Mouse (Mus musculus): ENCODE data around the gene Trcg1. TPM values are rescaled to one million over a fixed set of nuclear protein-coding genes. Genes with fewer than 3 reads are reported as not detected.

The Trcg1 gene
- polyA plus RNA-seq, 1 experiment from 2014 or later: not detected

DNA sequence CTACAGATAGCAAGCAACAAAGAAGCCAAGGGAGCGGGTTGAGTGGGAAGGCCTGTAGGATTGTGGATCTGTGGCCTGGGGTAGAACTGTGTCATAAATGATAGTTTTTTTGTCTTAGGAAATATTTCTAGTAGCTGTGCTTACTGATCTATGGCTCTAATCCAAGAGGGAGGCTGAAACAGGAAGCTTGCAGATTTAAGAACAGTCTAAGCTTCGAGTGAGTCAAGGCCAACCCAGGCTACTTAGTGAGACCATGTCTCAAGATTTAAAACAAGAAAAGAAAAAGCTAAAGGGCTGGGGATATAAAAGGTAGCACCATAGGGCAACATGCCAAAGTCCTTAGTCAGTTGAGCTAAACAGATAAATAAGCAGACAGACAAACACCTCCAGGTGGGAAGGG is 1.9 kb downstream of the Trcg1 start:
- H3K9ac ChIP-seq (replicated peaks): no peak overlapping the region
- 93% methylated on average over 2 of the region's 2 CpGs for WGBS

DNA sequence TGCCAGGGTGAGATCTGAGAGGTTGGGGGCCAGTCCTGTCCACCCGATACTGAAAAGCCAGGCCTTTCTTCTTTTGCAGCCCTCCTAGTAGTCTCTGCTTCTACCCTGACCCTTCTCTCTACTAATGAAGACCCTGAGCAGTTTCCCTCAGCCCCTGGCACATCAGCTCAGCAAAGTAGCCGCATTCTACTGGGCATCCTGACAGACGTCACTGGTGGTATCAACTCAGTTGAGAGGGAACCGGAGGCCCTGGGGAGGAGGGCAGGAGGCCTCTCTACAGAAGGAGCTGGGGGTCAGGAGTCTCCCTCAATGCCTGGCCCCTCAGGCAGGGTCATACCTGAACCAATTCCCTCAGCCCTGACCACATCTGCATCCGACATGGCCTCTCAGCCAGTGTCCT is 4.8 kb downstream of the Trcg1 start:
- Histone ChIP-seq H3K4me2 (replicated peaks) (no peak overlapping the region), H3K27ac (no peak overlapping the region), H3K36me3 (no peaks in the 10 kb centered on the region), H3K9me3 (no peaks in the 10 kb centered on the region), H3K27me3 (no peaks in the 10 kb centered on the region), H3K9ac (replicated peaks) (no peak overlapping the region), H3K4me1 (replicated peaks) (peaks cover 10% of the 10 kb centered on the region), H3K4me3 (replicated peaks) (no peak overlapping the region)
- ATAC-seq: no peak
- 87% methylated on average over 5 of the region's 5 CpGs for WGBS

More for the DNA sequence above, 1.9 kb downstream of the Trcg1 start:
- H3K36me3 ChIP-seq: no peaks in the 10 kb centered on the region
- no peaks in the 10 kb centered on the region for H3K4me1 ChIP-seq (replicated peaks)
- no peaks in the 10 kb centered on the region for H3K27me3 ChIP-seq
- no peak overlapping the region for H3K4me2 ChIP-seq (replicated peaks)
- H3K27ac ChIP-seq: no peak overlapping the region
- H3K9me3 ChIP-seq: no peaks in the 10 kb centered on the region
- H3K4me3 ChIP-seq (replicated peaks): no peak overlapping the region
- ATAC-seq: no peak

DNA sequence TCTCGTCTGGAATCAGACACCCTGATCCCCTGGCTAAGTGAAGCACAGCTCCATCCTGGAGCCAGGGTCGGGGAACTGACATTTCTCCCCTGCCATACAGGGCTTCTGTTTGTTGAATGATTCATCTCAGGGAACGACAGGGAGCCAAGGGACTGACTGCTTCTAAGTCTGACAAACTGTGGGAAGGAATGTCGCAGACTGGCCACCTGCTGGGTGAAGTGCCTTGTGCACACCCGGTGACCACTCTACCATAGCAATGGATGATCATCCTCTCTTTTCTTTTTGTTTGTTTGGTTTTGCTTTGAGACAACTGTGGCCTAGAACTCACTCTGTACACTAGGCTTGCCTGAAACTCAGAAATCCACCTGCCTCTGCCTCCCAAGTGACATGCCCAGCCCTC is 6.6 kb downstream of the Trcg1 start:
- Histone ChIP-seq H3K9ac (replicated peaks) (no peak overlapping the region), H3K27me3 (no peaks in the 10 kb centered on the region), H3K36me3 (no peaks in the 10 kb centered on the region), H3K9me3 (no peaks in the 10 kb centered on the region), H3K4me2 (replicated peaks) (no peak overlapping the region), H3K4me1 (replicated peaks) (peaks cover 10% of the 10 kb centered on the region), H3K4me3 (replicated peaks) (no peak overlapping the region), H3K27ac (no peak overlapping the region)
- WGBS: 37% methylated on average over 5 of the region's 5 CpGs
- ATAC-seq: no peak

DNA sequence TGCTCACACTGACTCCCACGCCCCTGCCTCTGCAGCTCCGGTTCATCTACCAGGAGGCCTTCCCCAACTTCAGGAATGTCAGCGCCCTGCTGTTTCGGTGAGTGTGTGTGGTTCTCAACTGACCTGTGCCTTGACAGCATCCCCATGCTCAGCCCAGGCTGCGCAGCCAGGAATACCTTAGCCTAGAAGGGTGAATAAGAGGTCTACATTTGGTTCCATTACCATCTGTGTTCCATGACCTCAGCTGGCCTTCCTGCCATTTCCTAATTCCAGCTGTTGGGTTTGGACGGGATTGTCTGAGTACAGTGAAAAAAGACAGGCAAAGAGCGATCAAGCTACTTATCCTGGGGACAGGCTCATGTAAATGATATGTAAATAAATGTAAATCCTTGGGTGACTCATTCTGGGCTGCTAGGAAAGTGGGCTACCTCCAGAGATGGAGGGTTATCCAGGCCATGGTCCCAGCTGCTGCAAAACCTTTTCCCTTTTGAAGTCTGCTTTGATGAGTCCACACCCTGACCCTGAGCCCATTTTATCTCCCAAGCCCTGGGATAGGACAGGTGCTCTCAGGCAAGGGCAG is 7.8 kb downstream of the Trcg1 start:
- peak; percentile 55 for ATAC-seq
- H3K9me3 ChIP-seq: no peaks in the 10 kb centered on the region
- H3K4me1 ChIP-seq (replicated peaks): peaks cover 10% of the 10 kb centered on the region
- no peak overlapping the region for H3K9ac ChIP-seq (replicated peaks)
- H3K27me3 ChIP-seq: no peaks in the 10 kb centered on the region
- H3K36me3 ChIP-seq: no peaks in the 10 kb centered on the region
- no peak overlapping the region; the same call in 1 of the 2 replicates for H3K27ac ChIP-seq
- no peak overlapping the region for H3K4me2 ChIP-seq (replicated peaks)
- H3K4me3 ChIP-seq (replicated peaks): no peak overlapping the region
- WGBS: 31% methylated on average over 7 of the region's 7 CpGs

DNA sequence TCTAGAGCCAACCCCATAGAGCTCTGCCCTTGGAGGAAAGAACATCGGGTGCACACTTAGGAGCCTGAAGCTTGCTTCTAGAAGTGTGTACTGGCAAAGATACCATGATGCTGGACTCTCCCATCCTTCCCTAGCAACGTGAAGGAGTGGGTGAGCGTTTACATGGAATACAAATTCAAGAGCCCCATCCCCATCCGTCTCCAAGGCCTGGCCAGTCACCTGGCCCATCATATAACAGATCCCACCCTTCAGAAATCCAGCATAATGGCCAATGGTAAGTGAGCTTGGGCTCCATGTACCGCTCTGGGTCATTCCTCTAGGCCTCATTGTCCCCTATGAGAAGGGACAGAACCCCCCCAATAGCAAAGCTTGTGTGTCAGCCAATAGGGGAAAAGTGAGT is 10.1 kb downstream of the Trcg1 start:
- Histone ChIP-seq H3K4me2 (replicated peaks) (no peak overlapping the region), H3K9ac (replicated peaks) (no peak overlapping the region), H3K9me3 (no peaks in the 10 kb centered on the region), H3K27ac (no peak overlapping the region), H3K36me3 (no peaks in the 10 kb centered on the region), H3K4me1 (replicated peaks) (peaks cover 10% of the 10 kb centered on the region), H3K4me3 (replicated peaks) (no peak overlapping the region), H3K27me3 (no peaks in the 10 kb centered on the region)
- whole genome bisulfite sequencing: 89% methylated on average over 5 of the region's 5 CpGs
- ATAC-seq: no peak

DNA sequence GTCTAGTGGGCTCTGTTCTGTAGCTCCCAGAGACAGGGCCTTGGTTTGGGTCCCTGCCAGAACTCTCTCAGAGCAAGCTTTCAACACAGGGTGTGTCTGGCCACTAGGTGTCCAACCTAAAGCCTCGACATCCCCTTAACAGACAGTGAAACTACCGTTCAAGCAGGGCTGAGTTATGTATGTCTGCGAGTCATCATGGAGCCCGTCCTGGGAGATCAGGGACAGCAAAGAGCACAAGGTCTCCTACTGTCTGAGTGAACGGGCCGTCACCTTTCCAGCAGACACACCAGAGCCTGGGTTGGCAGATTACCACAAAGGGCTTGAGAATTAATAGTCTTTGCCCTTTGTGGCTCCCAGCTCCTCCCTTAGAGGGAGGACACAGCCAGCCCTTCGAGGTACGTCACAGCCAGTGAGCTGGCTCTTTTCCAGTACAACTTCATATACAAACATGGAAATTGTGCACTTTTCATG is 10.9 kb downstream of the Trcg1 start:
- H3K27ac ChIP-seq: no peak overlapping the region
- WGBS: 75% methylated on average over 8 of the region's 8 CpGs
- no peak overlapping the region for H3K4me2 ChIP-seq (replicated peaks)
- H3K9ac ChIP-seq (replicated peaks): no peak overlapping the region
- no peaks in the 10 kb centered on the region for H3K9me3 ChIP-seq
- H3K27me3 ChIP-seq: no peaks in the 10 kb centered on the region
- ATAC-seq: no peak
- H3K4me3 ChIP-seq (replicated peaks): no peak overlapping the region
- no peaks in the 10 kb centered on the region for H3K36me3 ChIP-seq
- peaks cover 10% of the 10 kb centered on the region for H3K4me1 ChIP-seq (replicated peaks)

DNA sequence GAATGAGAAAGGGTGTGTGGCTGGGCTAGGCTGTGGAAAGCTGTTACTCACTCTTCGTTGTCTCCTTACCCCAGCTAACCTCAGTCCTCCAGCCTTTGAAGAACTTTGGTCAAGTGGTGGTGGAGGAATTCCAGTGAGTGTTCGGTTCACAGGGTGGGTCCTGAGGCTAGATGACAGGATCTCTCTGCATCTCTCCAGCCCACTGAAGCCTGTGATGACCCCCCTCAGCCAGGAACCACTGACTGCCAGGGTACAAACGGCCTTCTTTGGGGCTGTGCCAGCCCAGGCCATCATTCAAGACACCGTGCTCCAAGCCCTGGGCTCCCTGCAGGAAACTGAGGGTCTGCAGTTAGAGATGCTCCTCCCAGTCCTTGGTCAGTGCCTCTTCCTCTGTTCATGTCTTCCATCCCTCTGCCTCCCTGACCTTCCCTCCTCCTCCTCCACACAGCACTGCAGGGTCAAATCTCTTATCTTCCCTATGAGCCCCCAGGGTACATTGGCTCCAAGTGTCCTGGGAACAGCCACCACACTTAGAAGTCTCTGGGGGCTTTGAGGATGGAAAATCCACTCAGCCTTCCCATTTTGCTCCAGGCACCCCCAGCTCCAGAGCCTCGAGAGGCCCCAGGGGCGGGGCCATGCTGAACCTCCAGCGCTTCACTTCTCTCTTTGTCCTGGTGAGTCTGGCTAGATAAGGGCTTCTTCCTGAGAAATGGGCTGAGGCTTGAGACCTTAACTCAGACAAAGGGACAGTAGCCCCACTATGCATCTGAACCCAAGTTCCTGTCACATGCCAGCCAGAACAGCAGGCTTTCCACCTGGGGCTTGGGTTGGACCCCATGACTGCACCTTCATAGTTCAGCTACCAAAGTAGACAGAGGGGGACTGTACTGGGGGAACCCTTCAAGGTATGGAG is 11.9 kb downstream of the Trcg1 start:
- peaks cover 10% of the 10 kb centered on the region for H3K4me1 ChIP-seq (replicated peaks)
- H3K4me2 ChIP-seq (replicated peaks): no peak overlapping the region
- H3K4me3 ChIP-seq (replicated peaks): no peak overlapping the region
- no peaks in the 10 kb centered on the region for H3K27me3 ChIP-seq
- no peaks in the 10 kb centered on the region for H3K9me3 ChIP-seq
- H3K27ac ChIP-seq: no peak overlapping the region
- peaks cover 10% of the 10 kb centered on the region for H3K36me3 ChIP-seq
- no peak overlapping the region for H3K9ac ChIP-seq (replicated peaks)
- 79% methylated on average over 7 of the region's 7 CpGs for WGBS
- no peak for ATAC-seq

DNA sequence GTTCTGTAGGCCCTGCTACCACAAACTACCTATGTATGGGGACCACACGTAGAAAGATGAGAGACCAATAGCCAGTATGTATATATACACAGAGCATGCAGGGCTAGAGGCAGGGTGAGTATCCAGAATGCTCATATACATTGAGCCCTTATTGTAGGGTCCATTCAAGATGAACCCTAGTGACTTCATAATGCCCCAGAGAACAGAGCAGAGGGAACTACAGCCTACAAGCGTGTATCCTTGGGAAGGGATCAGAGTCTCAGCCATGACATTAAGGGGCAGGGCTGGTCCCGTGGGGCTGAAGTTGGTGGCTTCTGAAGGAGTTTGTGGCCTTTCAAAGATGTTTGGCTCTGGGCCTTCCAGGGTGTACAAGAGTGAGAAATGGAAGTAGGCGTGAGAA is 13.7 kb downstream of the Trcg1 start:
- WGBS: 91% methylated on average over 4 of the region's 4 CpGs
- peaks cover 21% of the 10 kb centered on the region for H3K36me3 ChIP-seq
- H3K4me1 ChIP-seq (replicated peaks): no peaks in the 10 kb centered on the region
- no peak overlapping the region for H3K9ac ChIP-seq (replicated peaks)
- no peaks in the 10 kb centered on the region for H3K9me3 ChIP-seq
- ATAC-seq: no peak
- H3K27ac ChIP-seq: no peak overlapping the region
- H3K27me3 ChIP-seq: no peaks in the 10 kb centered on the region
- no peak overlapping the region for H3K4me3 ChIP-seq (replicated peaks)
- H3K4me2 ChIP-seq (replicated peaks): no peak overlapping the region

DNA sequence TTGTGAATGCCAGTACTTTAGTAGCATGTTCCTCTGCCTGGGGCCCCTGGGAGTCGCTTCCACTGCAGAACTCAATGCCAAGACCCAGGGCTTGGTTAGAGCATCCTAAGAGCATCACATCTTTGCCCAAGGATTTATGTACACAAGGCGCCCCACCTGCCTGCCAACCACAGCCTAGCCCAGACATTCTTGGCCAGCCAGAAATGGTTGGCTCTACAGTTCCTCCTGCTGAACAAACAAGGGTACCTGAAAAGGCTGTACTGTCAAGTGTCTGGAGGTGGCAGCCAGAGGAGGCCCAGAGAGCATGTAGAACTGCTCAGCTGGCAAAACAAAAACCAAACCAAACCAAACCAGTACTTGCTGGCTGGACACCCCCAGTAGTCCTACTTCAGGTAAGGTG is 14.8 kb downstream of the Trcg1 start:
- no peak for ATAC-seq
- Histone ChIP-seq H3K4me3 (replicated peaks) (no peak overlapping the region), H3K9me3 (no peaks in the 10 kb centered on the region), H3K27me3 (no peaks in the 10 kb centered on the region), H3K9ac (replicated peaks) (no peak overlapping the region), H3K36me3 (peaks cover 22% of the 10 kb centered on the region), H3K4me2 (replicated peaks) (no peak overlapping the region), H3K4me1 (replicated peaks) (no peaks in the 10 kb centered on the region), H3K27ac (no peak overlapping the region)
- WGBS: 88% methylated on average over 2 of the region's 2 CpGs

DNA sequence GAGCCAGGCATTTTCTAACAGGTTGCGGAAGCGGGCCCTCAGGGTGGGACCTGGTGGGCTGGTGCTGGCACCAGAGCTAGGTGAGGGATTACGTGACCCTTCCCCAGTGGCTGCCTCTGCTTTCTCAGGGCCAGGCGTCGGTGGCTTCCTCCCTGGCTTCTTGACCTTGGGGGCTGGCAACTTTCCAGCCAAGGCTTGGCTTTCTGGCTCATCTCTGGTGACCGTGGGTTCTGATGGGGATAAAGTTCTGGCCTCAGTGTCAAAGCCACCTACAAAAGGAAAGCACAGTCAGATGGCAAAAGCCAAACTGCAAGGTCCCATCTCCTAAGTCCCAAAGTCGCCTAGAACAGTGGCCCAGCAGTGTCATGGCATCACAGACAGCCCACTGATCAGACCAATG is 17.7 kb downstream of the Trcg1 start:
- no peak overlapping the region for H3K4me2 ChIP-seq (replicated peaks)
- H3K36me3 ChIP-seq: peaks cover 45% of the 10 kb centered on the region
- H3K27me3 ChIP-seq: no peaks in the 10 kb centered on the region
- no peak overlapping the region for H3K27ac ChIP-seq
- no peak overlapping the region for H3K4me3 ChIP-seq (replicated peaks)
- no peaks in the 10 kb centered on the region for H3K4me1 ChIP-seq (replicated peaks)
- H3K9ac ChIP-seq (replicated peaks): no peak overlapping the region
- H3K9me3 ChIP-seq: no peaks in the 10 kb centered on the region
- 92% methylated on average over 7 of the region's 7 CpGs for WGBS
- ATAC-seq: no peak

DNA sequence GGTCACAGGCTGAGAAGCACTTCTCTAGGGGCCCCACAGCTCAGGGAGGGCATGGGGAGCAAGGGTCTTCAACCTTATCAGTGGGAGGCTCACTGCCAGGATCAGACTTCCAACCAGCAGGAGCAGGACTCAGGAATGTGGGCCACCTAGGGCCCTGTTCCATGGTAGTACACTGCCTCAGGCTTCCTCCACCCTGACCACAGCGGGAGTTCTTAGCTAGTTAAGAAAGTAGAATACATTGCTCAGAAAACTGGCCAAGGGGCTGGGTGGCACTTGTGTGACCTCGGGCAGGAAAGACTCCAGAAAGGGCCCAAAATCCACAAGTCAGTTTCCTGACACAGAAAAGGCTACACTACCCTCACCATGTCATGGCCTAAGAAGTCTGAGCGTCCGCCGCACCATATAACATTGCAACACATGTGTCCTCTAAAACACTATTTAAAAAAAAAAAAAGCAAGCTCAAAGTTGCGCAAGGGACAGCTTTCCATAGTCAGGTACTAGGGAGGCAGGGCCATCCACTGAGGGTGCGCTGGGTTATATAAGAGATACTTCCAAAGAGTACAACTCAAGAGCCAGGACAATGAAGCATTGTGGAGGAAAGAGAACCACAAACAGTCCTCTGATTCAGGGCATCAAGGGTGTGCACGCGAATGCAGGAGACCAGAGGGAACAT is 18.6 kb downstream of the Trcg1 start:
- no peak for ATAC-seq
- H3K9ac ChIP-seq (replicated peaks): no peak overlapping the region
- H3K4me2 ChIP-seq (replicated peaks): no peak overlapping the region
- no peaks in the 10 kb centered on the region for H3K4me1 ChIP-seq (replicated peaks)
- no peaks in the 10 kb centered on the region for H3K9me3 ChIP-seq
- H3K4me3 ChIP-seq (replicated peaks): no peak overlapping the region
- 88% methylated on average over 9 of the region's 9 CpGs for WGBS
- no peak overlapping the region for H3K27ac ChIP-seq
- no peaks in the 10 kb centered on the region for H3K27me3 ChIP-seq
- H3K36me3 ChIP-seq: peaks cover 45% of the 10 kb centered on the region

DNA sequence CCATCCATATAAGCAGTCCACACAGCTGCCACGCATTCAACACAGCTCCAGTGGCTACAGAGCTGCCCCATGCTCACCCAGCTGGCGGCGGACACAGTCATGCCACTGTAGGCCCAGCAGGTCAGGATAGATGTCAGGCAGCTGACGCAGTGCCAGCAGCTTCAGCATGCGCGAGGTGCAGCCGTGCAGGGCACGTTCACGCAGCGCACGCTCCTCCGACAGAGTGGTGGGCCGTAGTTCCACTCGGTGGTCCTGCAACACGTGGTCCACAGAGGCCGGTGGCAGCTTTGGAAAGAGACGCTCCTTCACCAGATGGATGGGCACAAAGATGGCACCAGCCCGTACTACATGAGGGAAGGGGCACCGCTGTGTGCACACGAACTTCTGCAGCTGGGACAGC is 20.0 kb downstream of the Trcg1 start:
- no peak overlapping the region for H3K4me3 ChIP-seq (replicated peaks)
- WGBS: 97% methylated on average over 20 of the region's 20 CpGs

More for the DNA sequence above, 20.0 kb downstream of the Trcg1 start:
- Histone ChIP-seq H3K4me1 (replicated peaks) (peaks cover 6% of the 10 kb centered on the region), H3K27ac (no peak overlapping the region), H3K9me3 (no peaks in the 10 kb centered on the region), H3K4me2 (replicated peaks) (no peak overlapping the region), H3K27me3 (peaks cover 7% of the 10 kb centered on the region; the same call in 1 of the 2 replicates), H3K36me3 (peaks cover 45% of the 10 kb centered on the region), H3K9ac (replicated peaks) (no peak overlapping the region)
- no peak for ATAC-seq

All from midbrain, embryonic 13.5 days (tissue).